Mouse (Mus musculus) CH12.LX (cell line): ENCODE results near the gene Abhd2.

Experiments used
- CTCF ChIP-seq, 2 experiments: IDR thresholded peaks in 1 of 2; conservative IDR thresholded peaks in 1 of 2; 2 replicates each; pipeline ENCODE4 v1.5.1; 2011 to 2012; ENCODE audit warnings: low read depth in 2 of 2, low read length in 2 of 2, improper control_type of control experiment in 1 of 2, inconsistent platforms in 1 of 2, mild to moderate bottlenecking in 1 of 2, moderate library complexity in 1 of 2
- E2F4 ChIP-seq: IDR thresholded peaks from 2 replicates; pipeline ENCODE4 v1.6.1; 2011; ENCODE audit warnings: low read depth, low read length, improper control_type of control experiment; ENCODE audit not compliant: insufficient replicate concordance
- MAZ ChIP-seq: IDR thresholded peaks from 2 replicates; pipeline ENCODE4 v1.6.1; 2012; ENCODE audit warnings: low read depth, mild to moderate bottlenecking, inconsistent platforms, low read length, improper control_type of control experiment, moderate library complexity
- MYC ChIP-seq: IDR thresholded peaks from 2 replicates; pipeline ENCODE4 v1.6.1; 2011; ENCODE audit warnings: low read depth, mild to moderate bottlenecking, improper control_type of control experiment, low read length
- POLR2A ChIP-seq: IDR thresholded peaks from 2 replicates; pipeline ENCODE4 v1.6.1; 2011; ENCODE audit warnings: low read depth, mild to moderate bottlenecking, improper control_type of control experiment, low read length
- SIN3A ChIP-seq: IDR thresholded peaks from 2 replicates; pipeline ENCODE4 v1.6.1; 2012; ENCODE audit warnings: low read length, improper control_type of control experiment, inconsistent platforms
- SMC3 ChIP-seq: IDR thresholded peaks from 2 replicates; pipeline ENCODE4 v1.6.1; 2011; ENCODE audit warnings: low read depth, low read length, improper control_type of control experiment
- UBTF ChIP-seq: IDR thresholded peaks from 2 replicates; pipeline ENCODE4 v1.6.1; 2012; ENCODE audit warnings: low read depth, mild to moderate bottlenecking, inconsistent platforms, low read length, improper control_type of control experiment, moderate library complexity
- USF1 ChIP-seq: IDR thresholded peaks from 2 replicates; pipeline ENCODE4 v1.6.1; 2014; ENCODE audit warnings: low read depth, mild to moderate bottlenecking, inconsistent platforms, low read length, improper control_type of control experiment
- ZKSCAN1 ChIP-seq: IDR thresholded peaks from 2 replicates; pipeline ENCODE4 v1.6.1; 2012; ENCODE audit warnings: low read depth, inconsistent platforms, low read length, improper control_type of control experiment, borderline replicate concordance

- TF ChIP-seq CTCF (conservative IDR thresholded peaks at IDR 0.05 in 1 of 2, IDR thresholded peaks at IDR 0.05 in 1 of 2; ENCODE audit: low read depth in 2 of 2, low read length in 2 of 2) (no peak), USF1 (no peak), POLR2A (no peak), UBTF (no peak), SMC3 (no peak), SIN3A (no peak), ZKSCAN1 (no peak), E2F4 (no peak), MAZ (no peak), MYC (no peak)
These were observed 11.3 kb downstream of the Abhd2 start for GRCm38 (mm10) chr7:79284160-79284888.
